Mouse (Mus musculus): Measurements from ENCODE around the gene Ttbk1. TPM values are rescaled to one million over a fixed set of nuclear protein-coding genes. Genes with fewer than 3 reads are reported as not detected.

The Ttbk1 gene
- 0.12 and 0.19 TPM in 2 replicates for polyA plus RNA-seq (2015; fragmentation: Nextera tagmentation; extraction: Ambion mirVana)

DNA sequence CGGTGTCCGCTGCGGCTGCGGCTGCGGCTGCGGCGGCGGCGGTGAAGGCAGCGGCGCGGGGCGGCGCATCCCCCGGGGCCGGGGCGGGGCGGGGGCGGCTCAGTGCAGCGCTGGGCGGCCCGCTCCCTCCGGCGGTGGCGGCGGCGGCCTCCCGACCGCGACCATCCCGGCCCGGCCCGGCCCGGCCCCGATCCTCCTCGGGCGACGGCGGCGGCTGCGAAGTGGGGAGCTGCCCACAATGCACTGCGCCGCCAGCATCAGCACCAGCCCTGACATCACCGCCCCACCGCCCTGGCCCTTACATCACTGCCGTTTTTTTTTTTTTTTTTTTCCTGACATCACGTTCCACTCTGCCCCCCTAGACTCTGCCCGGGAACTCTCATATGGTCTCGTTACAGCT, at the start of gene Ttbk1:
TSS of gene Ttbk1 (minus strand) at position 245 of the 400 bp plus-strand sequence.
- Histone ChIP-seq H3K36me3 (ENCODE audit: control insufficient read depth, insufficient read depth, low read length) (no peaks in the 10 kb centered on the region), H3K9me3 (replicated peaks; ENCODE audit: control insufficient read depth, low read length) (no peaks in the 10 kb centered on the region), H3K9ac (ENCODE audit: low read length) (peak within 1 kb of the TSS; percentile 54; the same call in 1 of the 2 replicates), H3K4me3 (replicated peaks; ENCODE audit: low read length) (peak within 1 kb of the TSS; percentile 41), H3K27ac (ENCODE audit: low read length) (no peak within 1 kb of the TSS), H3K4me2 (ENCODE audit: low read depth, low read length) (peak within 1 kb of the TSS; percentile 55), H3K4me1 (ENCODE audit: control insufficient read depth, insufficient read depth, low read length) (peaks cover 6% of the 10 kb centered on the region), H3K27me3 (ENCODE audit: control insufficient read depth, insufficient read depth, low read length) (peaks cover 58% of the 10 kb centered on the region)
- WGBS = under 1% methylated on average over 43 of the region's 49 CpGs
- ATAC-seq (ENCODE audit: insufficient read depth, low FRiP score) = no peak

DNA sequence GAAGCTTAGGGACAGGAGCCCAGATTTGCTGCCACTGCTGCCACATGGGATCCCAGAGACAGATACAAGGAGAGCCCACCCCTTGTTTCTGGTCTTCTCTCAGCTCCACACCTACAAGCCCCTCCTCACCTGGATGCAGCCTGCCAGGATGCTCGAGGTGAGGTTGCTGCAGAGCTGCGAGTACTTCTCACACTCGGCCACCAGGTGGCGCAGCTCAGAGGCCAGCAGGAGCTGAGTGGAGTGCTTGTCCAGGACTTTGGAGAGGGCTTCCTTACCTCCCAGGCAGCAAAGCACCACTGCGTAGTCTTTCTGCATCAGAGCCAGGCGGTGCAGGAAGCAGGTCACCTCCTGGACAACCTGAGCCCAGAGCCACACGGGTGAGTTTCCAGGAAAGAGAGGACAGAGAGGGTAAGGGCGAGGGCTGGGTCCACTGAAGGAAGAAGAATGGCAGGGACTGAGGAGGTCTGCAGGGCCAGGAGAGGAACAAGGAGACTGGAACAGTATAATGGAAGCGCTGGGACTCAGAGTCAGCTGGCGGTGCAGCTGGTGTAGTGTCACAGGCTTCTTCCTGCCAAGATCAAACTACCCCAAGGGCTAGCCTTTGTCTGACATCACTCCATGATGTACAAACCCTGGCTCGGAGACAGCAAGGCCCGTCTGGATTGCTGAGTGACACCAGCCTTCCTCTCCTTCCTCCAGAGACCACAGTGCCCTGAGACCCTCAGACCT, 38.3 kb upstream of the Ttbk1 start:
- Histone ChIP-seq H3K4me1 (ENCODE audit: control insufficient read depth, insufficient read depth, low read length) (peaks cover 6% of the 10 kb centered on the region), H3K9me3 (replicated peaks; ENCODE audit: control insufficient read depth, low read length) (no peaks in the 10 kb centered on the region), H3K27ac (ENCODE audit: low read length) (no peak overlapping the region), H3K4me3 (replicated peaks; ENCODE audit: low read length) (no peak overlapping the region), H3K36me3 (ENCODE audit: control insufficient read depth, insufficient read depth, low read length) (no peaks in the 10 kb centered on the region), H3K9ac (ENCODE audit: low read length) (no peak overlapping the region), H3K27me3 (ENCODE audit: control insufficient read depth, insufficient read depth, low read length) (no peaks in the 10 kb centered on the region), H3K4me2 (ENCODE audit: low read depth, low read length) (no peak overlapping the region)
- WGBS = 43% methylated on average over 12 of the region's 12 CpGs
- ATAC-seq (ENCODE audit: insufficient read depth, low FRiP score) = 0 out of 2 replicates have a peak, but pooled peaks have one; percentile 56

DNA sequence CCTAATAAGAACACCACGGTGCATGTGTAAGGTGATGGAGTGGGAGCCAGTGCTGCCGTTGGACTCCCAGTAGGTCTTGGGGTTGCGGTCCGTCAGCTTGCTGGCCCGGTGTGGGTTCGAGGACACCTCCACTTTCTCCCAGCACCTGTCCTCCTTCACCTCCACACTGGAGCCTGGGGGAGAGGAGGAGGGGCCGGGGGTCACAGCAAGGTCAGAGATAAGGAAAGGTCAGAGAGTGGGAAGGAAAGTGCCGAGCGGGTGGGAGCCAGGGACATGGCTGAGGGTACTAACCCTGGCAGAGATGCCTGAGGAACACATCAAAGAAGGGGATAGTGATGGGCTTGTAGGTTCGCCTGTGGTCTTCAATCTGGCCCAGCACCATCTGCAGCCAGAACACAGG, 37.6 kb upstream of the Ttbk1 start:
- Histone ChIP-seq H3K27me3 (ENCODE audit: control insufficient read depth, insufficient read depth, low read length) (no peaks in the 10 kb centered on the region), H3K4me1 (ENCODE audit: control insufficient read depth, insufficient read depth, low read length) (peaks cover 10% of the 10 kb centered on the region), H3K36me3 (ENCODE audit: control insufficient read depth, insufficient read depth, low read length) (no peaks in the 10 kb centered on the region), H3K27ac (ENCODE audit: low read length) (no peak overlapping the region), H3K9ac (ENCODE audit: low read length) (no peak overlapping the region), H3K9me3 (replicated peaks; ENCODE audit: control insufficient read depth, low read length) (no peaks in the 10 kb centered on the region), H3K4me3 (replicated peaks; ENCODE audit: low read length) (no peak overlapping the region), H3K4me2 (ENCODE audit: low read depth, low read length) (no peak overlapping the region)
- 70% methylated on average over 10 of the region's 10 CpGs for WGBS
- no peak for ATAC-seq (ENCODE audit: insufficient read depth, low FRiP score)

DNA sequence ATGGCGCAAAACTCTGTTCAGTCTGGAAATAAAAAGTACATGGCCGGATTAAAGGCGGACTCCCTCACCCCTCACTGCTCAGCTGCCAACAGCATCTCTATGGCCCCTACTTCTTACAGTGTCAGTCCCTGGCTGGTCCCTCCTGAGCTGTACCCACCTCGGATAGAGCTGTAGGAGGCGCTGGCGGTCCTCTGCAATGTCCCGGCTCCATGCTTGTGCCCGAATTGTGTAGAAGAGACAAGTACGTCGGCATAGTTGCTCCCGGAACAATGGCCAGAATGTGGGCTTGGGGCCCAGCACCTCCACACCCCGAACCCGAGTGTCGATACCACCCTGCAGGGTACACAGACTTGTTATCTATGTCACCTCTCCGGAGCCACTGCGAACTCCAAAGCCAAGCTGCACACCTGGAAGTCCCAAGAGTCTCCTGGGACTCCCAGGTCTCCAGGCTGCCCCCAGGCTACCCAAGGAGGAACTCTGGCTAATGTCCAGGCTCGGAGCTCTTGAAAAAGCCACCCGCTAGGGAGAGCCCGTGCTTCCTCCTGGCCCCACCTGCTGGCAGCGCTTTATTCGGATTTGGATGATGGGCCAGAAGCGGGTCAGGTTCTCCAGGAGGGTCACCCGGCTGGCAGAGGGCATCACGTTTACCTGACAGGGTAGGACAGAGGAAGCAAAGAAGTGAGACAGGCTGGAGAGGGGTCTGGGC, 34.6 kb upstream of the Ttbk1 start:
- no peak for ATAC-seq (ENCODE audit: insufficient read depth, low FRiP score)
- Histone ChIP-seq H3K36me3 (ENCODE audit: control insufficient read depth, insufficient read depth, low read length) (no peaks in the 10 kb centered on the region), H3K4me2 (ENCODE audit: low read depth, low read length) (no peak overlapping the region), H3K9ac (ENCODE audit: low read length) (no peak overlapping the region), H3K9me3 (replicated peaks; ENCODE audit: control insufficient read depth, low read length) (no peaks in the 10 kb centered on the region), H3K4me3 (replicated peaks; ENCODE audit: low read length) (no peak overlapping the region), H3K27ac (ENCODE audit: low read length) (no peak overlapping the region), H3K4me1 (ENCODE audit: control insufficient read depth, insufficient read depth, low read length) (peaks cover 10% of the 10 kb centered on the region), H3K27me3 (ENCODE audit: control insufficient read depth, insufficient read depth, low read length) (no peaks in the 10 kb centered on the region)
- 39% methylated on average over 24 of the region's 24 CpGs for WGBS

DNA sequence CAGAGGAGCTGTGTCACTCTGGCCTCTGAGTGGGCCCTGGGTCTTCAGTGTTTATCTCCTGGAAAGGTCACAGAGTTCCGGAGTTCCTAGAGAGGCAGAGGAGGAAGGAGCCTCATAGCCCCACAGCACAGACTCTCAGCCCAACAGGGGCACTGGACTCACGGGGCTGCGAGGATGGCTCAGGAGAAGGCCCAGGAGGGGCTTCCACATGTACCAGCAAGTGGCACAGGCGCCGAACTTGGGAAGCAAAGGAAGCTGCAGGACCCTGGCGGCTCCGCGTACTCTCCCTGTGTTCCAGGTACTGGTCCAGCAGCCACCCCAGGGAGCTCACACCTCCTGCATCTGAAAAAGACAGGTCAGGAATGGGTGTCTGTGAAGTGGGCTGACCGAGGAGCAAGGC, 33.7 kb upstream of the Ttbk1 start:
- Histone ChIP-seq H3K4me2 (ENCODE audit: low read depth, low read length) (peak overlapping the region; percentile 48), H3K9ac (ENCODE audit: low read length) (peak overlapping the region; percentile 69), H3K4me1 (ENCODE audit: control insufficient read depth, insufficient read depth, low read length) (peaks cover 10% of the 10 kb centered on the region), H3K9me3 (replicated peaks; ENCODE audit: control insufficient read depth, low read length) (no peaks in the 10 kb centered on the region), H3K27ac (ENCODE audit: low read length) (no peak overlapping the region), H3K36me3 (ENCODE audit: control insufficient read depth, insufficient read depth, low read length) (no peaks in the 10 kb centered on the region), H3K4me3 (replicated peaks; ENCODE audit: low read length) (no peak overlapping the region), H3K27me3 (ENCODE audit: control insufficient read depth, insufficient read depth, low read length) (no peaks in the 10 kb centered on the region)
- WGBS = 67% methylated on average over 9 of the region's 9 CpGs
- no peak for ATAC-seq (ENCODE audit: insufficient read depth, low FRiP score)

DNA sequence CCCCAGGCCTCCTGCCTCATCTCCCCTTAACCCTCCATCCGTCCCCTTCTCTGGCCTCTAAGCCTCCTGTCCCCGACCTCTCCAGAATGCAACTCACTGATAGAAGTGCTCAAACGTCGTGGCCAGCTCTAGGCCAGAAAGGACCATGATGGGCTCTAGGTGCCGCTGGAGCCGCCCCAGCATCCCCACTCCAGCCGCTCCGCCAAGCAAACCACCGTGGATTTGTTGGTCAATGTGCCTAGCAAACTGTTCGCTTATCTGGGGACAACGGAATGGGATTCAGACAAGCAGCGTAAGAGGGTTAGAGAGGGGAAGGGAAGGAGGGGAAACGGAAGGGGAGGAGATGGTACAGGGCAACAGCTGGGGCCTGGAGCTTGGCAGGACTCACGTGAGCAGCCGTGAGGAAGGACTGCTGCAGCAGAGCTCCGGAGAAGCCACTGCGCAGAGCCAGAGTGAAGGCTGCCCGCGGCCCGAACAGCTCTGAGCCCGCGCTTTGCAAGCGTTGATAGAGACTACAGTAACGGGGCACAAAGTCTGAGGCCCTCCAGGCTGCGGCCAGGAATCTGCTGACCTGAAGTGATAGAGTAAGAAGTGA, 33.0 kb upstream of the Ttbk1 start:
- Histone ChIP-seq H3K4me1 (ENCODE audit: control insufficient read depth, insufficient read depth, low read length) (peaks cover 10% of the 10 kb centered on the region), H3K27ac (ENCODE audit: low read length) (no peak overlapping the region), H3K27me3 (ENCODE audit: control insufficient read depth, insufficient read depth, low read length) (no peaks in the 10 kb centered on the region), H3K9ac (ENCODE audit: low read length) (peak overlapping the region; percentile 69), H3K4me2 (ENCODE audit: low read depth, low read length) (peak overlapping the region; percentile 48), H3K4me3 (replicated peaks; ENCODE audit: low read length) (peak overlapping the region; percentile 20), H3K9me3 (replicated peaks; ENCODE audit: control insufficient read depth, low read length) (no peaks in the 10 kb centered on the region), H3K36me3 (ENCODE audit: control insufficient read depth, insufficient read depth, low read length) (no peaks in the 10 kb centered on the region)
- peak; percentile 42; the same call in 1 of the 2 replicates for ATAC-seq (ENCODE audit: insufficient read depth, low FRiP score)
- 33% methylated on average over 25 of the region's 25 CpGs for WGBS

DNA sequence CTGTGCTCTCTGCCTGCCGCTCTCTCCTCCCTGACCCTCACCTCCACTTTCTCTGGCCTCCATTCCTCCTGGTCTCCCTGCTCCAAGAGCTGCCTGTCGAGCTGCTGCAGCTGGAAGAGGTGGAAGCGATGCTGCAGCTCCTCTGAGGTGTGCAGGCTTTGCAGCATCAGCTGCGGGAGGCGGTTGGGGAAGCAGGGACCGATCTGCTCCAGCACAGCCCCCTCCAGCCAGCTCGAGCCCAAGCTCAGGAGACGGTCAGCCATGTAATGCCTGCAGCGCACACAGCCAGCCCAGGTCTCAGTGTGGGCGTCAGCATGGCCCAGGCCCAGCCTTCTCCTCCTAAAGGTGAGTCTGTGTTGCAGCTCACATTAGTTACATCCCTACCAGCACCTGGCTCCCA, 32.5 kb upstream of the Ttbk1 start:
- peak overlapping the region; percentile 48 for H3K4me2 ChIP-seq (ENCODE audit: low read depth, low read length)
- no peaks in the 10 kb centered on the region for H3K27me3 ChIP-seq (ENCODE audit: control insufficient read depth, insufficient read depth, low read length)
- H3K4me3 ChIP-seq (replicated peaks; ENCODE audit: low read length) = peak overlapping the region; percentile 20
- no peak overlapping the region for H3K27ac ChIP-seq (ENCODE audit: low read length)
- no peaks in the 10 kb centered on the region for H3K9me3 ChIP-seq (replicated peaks; ENCODE audit: control insufficient read depth, low read length)
- no peak for ATAC-seq (ENCODE audit: insufficient read depth, low FRiP score)
- peaks cover 10% of the 10 kb centered on the region for H3K4me1 ChIP-seq (ENCODE audit: control insufficient read depth, insufficient read depth, low read length)
- no peaks in the 10 kb centered on the region for H3K36me3 ChIP-seq (ENCODE audit: control insufficient read depth, insufficient read depth, low read length)
- WGBS = 52% methylated on average over 10 of the region's 10 CpGs
- peak overlapping the region; percentile 69; the same call in 1 of the 2 replicates for H3K9ac ChIP-seq (ENCODE audit: low read length)

DNA sequence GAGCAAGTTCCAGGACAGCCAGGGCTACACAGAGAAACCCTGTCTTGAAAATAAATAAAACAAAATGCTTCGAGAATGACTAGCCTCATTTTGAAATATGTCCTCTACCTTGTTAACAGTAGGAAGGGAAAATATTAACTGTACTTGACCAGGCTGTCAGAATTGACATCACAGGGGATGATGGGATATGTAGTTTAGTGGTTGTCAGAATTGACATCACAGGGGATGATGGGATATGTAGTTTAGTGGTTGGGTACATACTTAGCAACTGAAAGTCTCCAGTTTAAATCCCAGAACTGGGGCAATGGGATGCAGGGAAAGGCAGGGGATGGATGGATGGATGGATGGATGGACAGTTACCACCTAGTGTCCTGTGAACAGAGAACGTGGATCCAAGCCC, 25.9 kb upstream of the Ttbk1 start:
- 52% methylated on average over 2 of the region's 2 CpGs for WGBS
- no peak overlapping the region for H3K9ac ChIP-seq (ENCODE audit: low read length)
- no peak overlapping the region for H3K4me3 ChIP-seq (replicated peaks; ENCODE audit: low read length)
- ATAC-seq (ENCODE audit: insufficient read depth, low FRiP score) = no peak
- no peaks in the 10 kb centered on the region for H3K9me3 ChIP-seq (replicated peaks; ENCODE audit: control insufficient read depth, low read length)
- H3K4me1 ChIP-seq (ENCODE audit: control insufficient read depth, insufficient read depth, low read length) = no peaks in the 10 kb centered on the region
- no peaks in the 10 kb centered on the region for H3K27me3 ChIP-seq (ENCODE audit: control insufficient read depth, insufficient read depth, low read length)
- no peaks in the 10 kb centered on the region for H3K36me3 ChIP-seq (ENCODE audit: control insufficient read depth, insufficient read depth, low read length)
- H3K27ac ChIP-seq (ENCODE audit: low read length) = no peak overlapping the region
- no peak overlapping the region for H3K4me2 ChIP-seq (ENCODE audit: low read depth, low read length)
